Mouse (Mus musculus) embryonic fibroblast, embryonic 13.5 days (primary cell): Measurements from ENCODE around the gene Dnajb2.

Experiments
- CTCF ChIP-seq: IDR thresholded peaks from 2 replicates; pipeline ENCODE4 v1.5.1; 2011; ENCODE audit warnings: mild to moderate bottlenecking, control low read depth, low read length, moderate library complexity, borderline replicate concordance; ENCODE audit not compliant: insufficient read depth
- POLR2A ChIP-seq: IDR thresholded peaks from 2 replicates; pipeline ENCODE4 v1.6.1; 2011; ENCODE audit warnings: low read depth, mild to moderate bottlenecking, control low read depth, low read length, moderate library complexity

- TF ChIP-seq POLR2A: no peak
- TF ChIP-seq CTCF: no peak
Observed at GRCm38 (mm10) chr1:75219531-75219930, 16.7 kb upstream of the Dnajb2 start, which contains the start of gene Tuba4a.
